Mouse (Mus musculus) limb, embryonic 11.5 days (tissue): Measurements from ENCODE around the gene Krtcap2. TPM values are rescaled to one million over a fixed set of nuclear protein-coding genes. Genes with fewer than 3 reads are reported as not detected.
A peak's percentile ranks its signal among the peaks of the same experiment; 100 is the strongest.

Source experiments
- ATAC-seq: fragments of 200-750 bp; cut with Nextera tagmentation; 2 replicates; pipeline ENCODE4 v1.8.0; 2017; ENCODE audit warnings: low read depth; ENCODE audit not compliant: insufficient number of reproducible peaks, low FRiP score, low TSS enrichment
- DNase-seq: peaks from one replicate; pipeline ENCODE4 v3.0.0-alpha.2; 2015; ENCODE audit warnings: low spot score
- H3K27ac ChIP-seq: fragments of 300-500 bp; sonication (generic); replicated peaks from 2 replicates; pipeline ENCODE4 v1.5.1; 2014; ENCODE audit warnings: low read depth, mild to moderate bottlenecking, low read length
- H3K27me3 ChIP-seq: fragments of 300-500 bp; sonication (generic); 2 replicates; pipeline ENCODE4 v1.6.1; 2014; ENCODE audit warnings: mild to moderate bottlenecking, low read length, mixed read lengths; ENCODE audit not compliant: control insufficient read depth, insufficient read depth
- H3K36me3 ChIP-seq: fragments of 300-500 bp; sonication (generic); 2 replicates; pipeline ENCODE4 v1.6.1; 2014; ENCODE audit warnings: mild to moderate bottlenecking, low read length, moderate library complexity, mixed read lengths; ENCODE audit not compliant: control insufficient read depth, insufficient read depth
- H3K4me1 ChIP-seq: fragments of 300-500 bp; sonication (generic); 2 replicates; pipeline ENCODE4 v1.6.1; 2014; ENCODE audit warnings: low read length, mixed read lengths; ENCODE audit not compliant: control insufficient read depth, insufficient read depth
- H3K4me2 ChIP-seq: fragments of 300-500 bp; sonication (generic); 2 replicates; pipeline ENCODE4 v1.6.1; 2014; ENCODE audit warnings: low read depth, mild to moderate bottlenecking, moderate library complexity; ENCODE audit not compliant: severe bottlenecking
- H3K4me3 ChIP-seq: fragments of 300-500 bp; sonication (generic); 2 replicates; pipeline ENCODE4 v1.5.1; 2014; ENCODE audit warnings: low read depth, low read length
- H3K9ac ChIP-seq: fragments of 300-500 bp; sonication (generic); 2 replicates; pipeline ENCODE4 v1.6.1; 2014; ENCODE audit warnings: mild to moderate bottlenecking, low read length
- H3K9me3 ChIP-seq: fragments of 300-500 bp; sonication (generic); 2 replicates; pipeline ENCODE4 v1.6.1; 2016; ENCODE audit warnings: low read length; ENCODE audit not compliant: control insufficient read depth
- WGBS: fragments of 180-500 bp; shearing (Covaris S2); extraction: QIAGEN DNeasy Blood & Tissue Kit; methylation state at CpG from one replicate; pipeline ENCODE4 v1.1.7; 2014; 5-methylcytosine and 5-hydroxymethylcytosine counted together
- polyA plus RNA-seq: library from polyadenylated mRNA; unstranded; fragments of >200 nt; fragmentation: Nextera tagmentation; extraction: Ambion mirVana; gene quantifications from 2 replicates; pipeline ENCODE4 v1.2.1, GENCODE M21; 2014

Gene Krtcap2
- polyA plus RNA-seq, 1 experiment from 2014 or later: 295 TPM

- Histone ChIP-seq H3K36me3 (no peaks in the 10 kb centered on the region; the same call in 1 of the 2 replicates), H3K4me3 (peak within 1 kb of the TSS; percentile 44), H3K27ac (peak within 1 kb of the TSS; percentile 55), H3K4me1 (peaks cover 24% of the 10 kb centered on the region), H3K27me3 (0 out of 2 replicates have a peak, but pooled peaks cover 2% of the 10 kb centered on the region), H3K4me2 (peak within 1 kb of the TSS; percentile 92), H3K9ac (peak within 1 kb of the TSS; percentile 62), H3K9me3 (no peaks in the 10 kb centered on the region)
- ATAC-seq (0 out of 2 replicates have a peak, but pooled peaks have one; percentile 7), DNase-seq (no peak)
- 1% methylated on average over 21 of the region's 21 CpGs for WGBS
Observed at GRCm38 (mm10) chr3:89226900-89227299, 18.9 kb upstream of the Krtcap2 start, which contains the start of gene Mtx1. Mtx1 (minus strand) TSS chr3:89227088.

GRCm38 (mm10) chr3:89227307-89228179, 18.2 kb upstream of the Krtcap2 start:
- peak; percentile 93 for DNase-seq
- peak; percentile 81 for ATAC-seq
- Histone ChIP-seq H3K27me3 (0 out of 2 replicates have a peak, but pooled peaks cover 2% of the 10 kb centered on the region), H3K36me3 (no peaks in the 10 kb centered on the region; the same call in 1 of the 2 replicates), H3K9me3 (no peaks in the 10 kb centered on the region), H3K9ac (peak overlapping the region; percentile 62), H3K27ac (peak overlapping the region; percentile 55), H3K4me2 (peak overlapping the region; percentile 92), H3K4me1 (peaks cover 24% of the 10 kb centered on the region), H3K4me3 (peak overlapping the region; percentile 44)
- WGBS: 3% methylated on average over 41 of the region's 41 CpGs

- peak; percentile 10; the same call in 1 of the 2 replicates for ATAC-seq
- Histone ChIP-seq H3K4me1 (peaks cover 24% of the 10 kb centered on the region), H3K36me3 (no peaks in the 10 kb centered on the region; the same call in 1 of the 2 replicates)
Observed at GRCm38 (mm10) chr3:89228180-89228549, 17.6 kb upstream of the Krtcap2 start.

GRCm38 (mm10) chr3:89228836-89229235, 16.9 kb upstream of the Krtcap2 start, which contains the start of gene Muc1:
Muc1 (plus strand) TSS chr3:89229057.
- peak within 1 kb of the TSS; percentile 54; the same call in 1 of the 2 replicates for H3K9ac ChIP-seq
- no peaks in the 10 kb centered on the region for H3K9me3 ChIP-seq
- H3K27me3 ChIP-seq: 0 out of 2 replicates have a peak, but pooled peaks cover 2% of the 10 kb centered on the region
- H3K4me2 ChIP-seq: peak within 1 kb of the TSS; percentile 92
- no peak for ATAC-seq
- 24% methylated on average over 10 of the region's 10 CpGs for WGBS
- peaks cover 24% of the 10 kb centered on the region for H3K4me1 ChIP-seq
- no peaks in the 10 kb centered on the region for H3K36me3 ChIP-seq
- H3K27ac ChIP-seq: peak within 1 kb of the TSS; percentile 55
- DNase-seq: no peak
- H3K4me3 ChIP-seq: peak within 1 kb of the TSS; percentile 44

More at GRCm38 (mm10) chr3:89228180-89228549, 17.6 kb upstream of the Krtcap2 start:
- Histone ChIP-seq H3K4me2 (peak overlapping the region; percentile 92), H3K9me3 (no peaks in the 10 kb centered on the region), H3K27ac (no peak overlapping the region), H3K9ac (peak overlapping the region; percentile 54; the same call in 1 of the 2 replicates), H3K4me3 (peak overlapping the region; percentile 44), H3K27me3 (0 out of 2 replicates have a peak, but pooled peaks cover 2% of the 10 kb centered on the region)
- under 1% methylated on average over 20 of the region's 20 CpGs for WGBS
- DNase-seq: peak; percentile 94

- Histone ChIP-seq H3K4me2 (no peak overlapping the region), H3K36me3 (no peaks in the 10 kb centered on the region), H3K4me3 (no peak overlapping the region), H3K9ac (no peak overlapping the region), H3K4me1 (peaks cover 24% of the 10 kb centered on the region), H3K27me3 (0 out of 2 replicates have a peak, but pooled peaks cover 2% of the 10 kb centered on the region), H3K27ac (no peak overlapping the region), H3K9me3 (no peaks in the 10 kb centered on the region)
- DNase-seq: no peak
- 60% methylated on average over 4 of the region's 4 CpGs for WGBS
- ATAC-seq: no peak
Observed at GRCm38 (mm10) chr3:89229276-89229675, 16.5 kb upstream of the Krtcap2 start.

GRCm38 (mm10) chr3:89230561-89230960, 15.2 kb upstream of the Krtcap2 start:
- Histone ChIP-seq H3K27me3 (0 out of 2 replicates have a peak, but pooled peaks cover 2% of the 10 kb centered on the region), H3K36me3 (no peaks in the 10 kb centered on the region), H3K4me3 (no peak overlapping the region), H3K4me2 (no peak overlapping the region), H3K4me1 (peaks cover 20% of the 10 kb centered on the region), H3K9me3 (no peaks in the 10 kb centered on the region), H3K9ac (no peak overlapping the region), H3K27ac (no peak overlapping the region)
- no peak for ATAC-seq
- no peak for DNase-seq
- 88% methylated on average over 2 of the region's 2 CpGs for WGBS

- Histone ChIP-seq H3K27me3 (0 out of 2 replicates have a peak, but pooled peaks cover 2% of the 10 kb centered on the region), H3K27ac (no peak overlapping the region), H3K4me3 (no peak overlapping the region), H3K36me3 (no peaks in the 10 kb centered on the region), H3K4me1 (peaks cover 13% of the 10 kb centered on the region), H3K4me2 (no peak overlapping the region), H3K9ac (no peak overlapping the region), H3K9me3 (no peaks in the 10 kb centered on the region)
- DNase-seq: no peak
- 66% methylated on average over 7 of the region's 7 CpGs for WGBS
- no peak for ATAC-seq
Observed at GRCm38 (mm10) chr3:89231345-89231744, 14.4 kb upstream of the Krtcap2 start.

- no peak for ATAC-seq
- no peak overlapping the region for H3K9ac ChIP-seq
- H3K9me3 ChIP-seq: no peaks in the 10 kb centered on the region
- peaks cover 9% of the 10 kb centered on the region; the same call in 1 of the 2 replicates for H3K4me1 ChIP-seq
- no peak overlapping the region for H3K27ac ChIP-seq
- H3K36me3 ChIP-seq: no peaks in the 10 kb centered on the region
- WGBS: 72% methylated on average over 16 of the region's 16 CpGs
- DNase-seq: no peak
- no peak overlapping the region for H3K4me2 ChIP-seq
- H3K4me3 ChIP-seq: no peak overlapping the region
- 0 out of 2 replicates have a peak, but pooled peaks cover 2% of the 10 kb centered on the region for H3K27me3 ChIP-seq
Observed at GRCm38 (mm10) chr3:89231772-89232275, 13.9 kb upstream of the Krtcap2 start.
